Mouse (Mus musculus) spleen, adult 2 months (tissue): Measurements from ENCODE around the gene Dstn.

Experiments used
- CTCF ChIP-seq: fragments of 200-500 bp; IDR thresholded peaks from 2 replicates; pipeline ENCODE4 v1.5.1; 2011; ENCODE audit warnings: mild to moderate bottlenecking, inconsistent platforms; ENCODE audit not compliant: insufficient read depth, insufficient read length, insufficient replicate concordance; ENCODE audit errors: extremely low read depth
- POLR2A ChIP-seq: fragments of 200-500 bp; IDR thresholded peaks from 2 replicates; pipeline ENCODE4 v1.6.1; 2011; ENCODE audit warnings: low read depth, low read length, inconsistent platforms

DNA sequence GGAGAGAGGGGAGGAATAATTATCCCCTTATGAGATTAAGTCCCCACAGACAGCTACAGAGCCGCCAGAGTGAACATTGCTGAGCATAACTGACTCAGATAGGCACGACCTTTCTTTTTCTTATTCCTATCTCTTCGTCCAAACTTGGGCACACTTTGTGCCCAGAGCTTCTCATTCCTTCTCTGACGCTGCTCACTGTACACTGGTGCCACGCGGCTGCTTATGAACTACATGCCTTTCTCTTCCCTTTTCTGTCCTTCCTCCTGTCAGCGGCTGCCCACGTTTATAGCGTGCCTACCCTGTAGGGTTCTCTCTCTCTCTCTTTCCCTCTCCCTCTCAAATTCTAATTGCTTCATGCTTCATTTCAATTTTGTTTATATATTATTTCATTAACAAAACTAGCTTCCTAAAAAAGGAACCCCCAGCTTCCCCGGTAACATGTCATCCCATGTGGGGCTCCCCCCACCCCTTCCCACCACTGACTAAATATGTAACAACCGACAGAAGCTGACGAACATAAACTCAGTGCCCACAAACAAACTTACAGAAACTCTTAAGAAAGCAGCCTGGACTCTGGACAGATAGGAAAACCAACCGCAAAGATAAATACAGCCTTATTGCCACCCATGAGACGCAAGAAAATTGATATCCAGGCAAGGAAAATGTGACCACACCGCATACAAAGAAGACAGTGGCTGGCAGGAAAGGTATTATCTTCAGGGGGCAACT, 25.8 kb upstream of the Dstn start:
- TF ChIP-seq CTCF (no peak), POLR2A (no peak)
